10 mouse cellular contexts compared by ENCODE assay signal in genomic region chr9:75410868-75411487, GRCm38 (mm10). TPM values are rescaled to one million over a fixed set of nuclear protein-coding genes. Genes with fewer than 3 reads are reported as not detected.
DNase-seq lines count a peak whose midpoint lies in the region; ATAC-seq and TF ChIP-seq lines count a peak whose summit lies in the region.
"Had no signal": no experiment of that assay in that cellular context is flagged by ENCODE, and none has a peak within 500 bp of the region (broad histone marks: within the 10 kb centered on the region; RNA-seq: fewer than 3 reads in every experiment).

No protein-coding gene starts in this region.

- H3K27me3 ChIP-seq in lung, embryonic 14.5 days (ENCODE audit: insufficient read depth, low read length) = no peaks in the 10 kb centered on the region
- no peaks in the 10 kb centered on the region for H3K27me3 ChIP-seq in intestine, embryonic 15.5 days (replicated peaks)
- H3K27me3 ChIP-seq in myocyte (ENCODE audit: control insufficient read depth, insufficient read depth, insufficient read length) = no peaks in the 10 kb centered on the region
- no peaks in the 10 kb centered on the region for H3K27me3 ChIP-seq in forebrain, embryonic 16.5 days (replicated peaks; ENCODE audit: control insufficient read depth, insufficient read depth, low read length)

- no peak for ATAC-seq in lung, embryonic 14.5 days (ENCODE audit: insufficient read depth)
- ATAC-seq in intestine, embryonic 15.5 days = no peak
- no peak for ATAC-seq in forebrain, embryonic 16.5 days

- peaks cover 33% of the 10 kb centered on the region for H3K79me2 ChIP-seq in myocyte (ENCODE audit: control insufficient read depth, insufficient read depth)

- H3K36me3 ChIP-seq in lung, embryonic 14.5 days (ENCODE audit: insufficient read depth) = no peaks in the 10 kb centered on the region
- H3K36me3 ChIP-seq in intestine, embryonic 15.5 days = no peaks in the 10 kb centered on the region
- no peaks in the 10 kb centered on the region for H3K36me3 ChIP-seq in myocyte (ENCODE audit: control insufficient read depth, insufficient read depth)
- no peaks in the 10 kb centered on the region for H3K36me3 ChIP-seq in forebrain, embryonic 16.5 days (ENCODE audit: control insufficient read depth, insufficient read depth)

- H3K27ac ChIP-seq in lung, embryonic 14.5 days (ENCODE audit: low read depth) = no peak overlapping the region
- no peak overlapping the region for H3K27ac ChIP-seq in intestine, embryonic 15.5 days
- H3K27ac ChIP-seq in forebrain, embryonic 16.5 days (ENCODE audit: low read length) = no peak overlapping the region

- H3K9ac ChIP-seq in lung, embryonic 14.5 days = peak overlapping the region; percentile 92; the same call in 1 of the 2 replicates
- no peak overlapping the region for H3K9ac ChIP-seq in intestine, embryonic 15.5 days
- no peak overlapping the region for H3K9ac ChIP-seq in forebrain, embryonic 16.5 days (replicated peaks; ENCODE audit: low read depth, low read length)

- H3K4me1 ChIP-seq in lung, embryonic 14.5 days (ENCODE audit: insufficient read depth) = peaks cover 8% of the 10 kb centered on the region
- 0 out of 2 replicates have a peak, but pooled peaks cover 6% of the 10 kb centered on the region for H3K4me1 ChIP-seq in intestine, embryonic 15.5 days (replicated peaks)
- peaks cover 20% of the 10 kb centered on the region for H3K4me1 ChIP-seq in forebrain, embryonic 16.5 days (replicated peaks; ENCODE audit: control insufficient read depth, insufficient read depth, low read length)

- no peak for TF ChIP-seq CTCF in lung, embryonic 14.5 days (IDR thresholded peaks at IDR 0.05; ENCODE audit: low read depth)

- WGBS in lung, embryonic 14.5 days = 78% methylated on average over 6 of the region's 6 CpGs
- 74% methylated on average over 6 of the region's 6 CpGs for WGBS in intestine, embryonic 15.5 days
- 76% methylated on average over 6 of the region's 6 CpGs for whole genome bisulfite sequencing in forebrain, embryonic 16.5 days

- H3K4me3 ChIP-seq in lung, embryonic 14.5 days (ENCODE audit: low read depth, low read length) = no peak overlapping the region
- H3K4me3 ChIP-seq in intestine, embryonic 15.5 days (replicated peaks) = no peak overlapping the region
- H3K4me3 ChIP-seq in myocyte = peak overlapping the region; percentile 97
- H3K4me3 ChIP-seq in forebrain, embryonic 16.5 days (replicated peaks; ENCODE audit: low read length) = no peak overlapping the region

- H3K4me2 ChIP-seq in lung, embryonic 14.5 days = peak overlapping the region; percentile 85
- H3K4me2 ChIP-seq in intestine, embryonic 15.5 days (replicated peaks) = peak overlapping the region; percentile 84
- H3K4me2 ChIP-seq in myocyte (ENCODE audit: low read depth) = peak overlapping the region; percentile 87
- no peak overlapping the region for H3K4me2 ChIP-seq in forebrain, embryonic 16.5 days (ENCODE audit: low read length)

- no peak for TF ChIP-seq POLR2A in myocyte (IDR thresholded peaks at IDR 0.05; ENCODE audit: insufficient read length, low read depth)

- peak overlapping the region; percentile 69 for H3ac ChIP-seq in myocyte (ENCODE audit: control insufficient read depth, insufficient read length)

- no peaks in the 10 kb centered on the region for H3K9me3 ChIP-seq in lung, embryonic 14.5 days (ENCODE audit: low read depth, low read length)
- H3K9me3 ChIP-seq in intestine, embryonic 15.5 days = no peaks in the 10 kb centered on the region
- H3K9me3 ChIP-seq in forebrain, embryonic 16.5 days (ENCODE audit: control insufficient read depth, low read length) = no peaks in the 10 kb centered on the region

- DNase-seq in cerebellum, adult 9-10 months = peak; percentile 65
- DNase-seq in cerebellum, adult 11 months = no peak
- DNase-seq in lung, embryonic 14.5 days = no peak
- DNase-seq in lung, postnatal 10 days = no peak
- DNase-seq in thymus, postnatal 4 days = no peak
- DNase-seq: adrenal gland, postnatal 25 days; thymus, postnatal 36 days had no signal

TF ChIP-seq in myocyte, 11 proteins besides CTCF, POLR2A, EP300 and RAD21:
- TF ChIP-seq MAX (IDR thresholded peaks at IDR 0.05; ENCODE audit: low read depth) (no peak), SRF (IDR thresholded peaks at IDR 0.05; ENCODE audit: control insufficient read depth, insufficient read length, low read depth) (no peak), TCF3 (IDR thresholded peaks at IDR 0.05; ENCODE audit: insufficient read length, low read depth) (no peak), MYOD1 (IDR thresholded peaks at IDR 0.05; ENCODE audit: control insufficient read depth in 1 of 3, insufficient read length in 2 of 3, low read depth in 2 of 3) (no peak), TCF12 (IDR thresholded peaks at IDR 0.05; ENCODE audit: insufficient read depth, poor library complexity, severe bottlenecking) (no peak), MYOG (IDR thresholded peaks at IDR 0.05; ENCODE audit: control insufficient read depth in 1 of 3, insufficient read depth in 1 of 3, insufficient read length in 2 of 3, low read depth in 2 of 3) (no peak), REST (IDR thresholded peaks at IDR 0.05; ENCODE audit: insufficient read depth, insufficient read length) (no peak), E2F4 (IDR thresholded peaks at IDR 0.05; ENCODE audit: insufficient read depth) (no peak), CEBPB (IDR thresholded peaks at IDR 0.05; ENCODE audit: insufficient read depth, poor library complexity, severe bottlenecking) (no peak), USF1 (IDR thresholded peaks at IDR 0.05; ENCODE audit: low read depth) (no peak), POLR2AphosphoS2 (IDR thresholded peaks at IDR 0.05; ENCODE audit: insufficient read length, low read depth) (no peak)

RNA-seq across cellular contexts. Expression of gene Mapk6, which starts 1.2 kb away (rescaled TPM):
- 63.7 and 67.3 TPM in 2 replicates for polyA plus RNA-seq in lung, embryonic 14.5 days (2014; fragmentation: Nextera tagmentation; extraction: Ambion mirVana)
- polyA plus RNA-seq in intestine, embryonic 15.5 days (2015; fragmentation: Nextera tagmentation; extraction: Ambion mirVana) = 47.2 and 55.5 TPM in 2 replicates
- polyA plus RNA-seq in myocyte (2012; fragmentation: generic; extraction: Trizol) = 52.8 TPM
- 139 and 141 TPM in 2 replicates for polyA plus RNA-seq in forebrain, embryonic 16.5 days (2015; fragmentation: Nextera tagmentation; extraction: Ambion mirVana)

RNA-seq across cellular contexts. Expression of gene Leo1, which starts 30.3 kb away (rescaled TPM):
- polyA plus RNA-seq in lung, embryonic 14.5 days (2014; fragmentation: Nextera tagmentation; extraction: Ambion mirVana) = 39.5 and 39.7 TPM in 2 replicates
- polyA plus RNA-seq in intestine, embryonic 15.5 days (2015; fragmentation: Nextera tagmentation; extraction: Ambion mirVana) = 32.5 and 35.2 TPM in 2 replicates
- 25.4 TPM for polyA plus RNA-seq in myocyte (2012; fragmentation: generic; extraction: Trizol)
- polyA plus RNA-seq in forebrain, embryonic 16.5 days (2015; fragmentation: Nextera tagmentation; extraction: Ambion mirVana) = 41.9 and 43.7 TPM in 2 replicates
